Mouse (Mus musculus): ENCODE data around the gene Me3.

- TF ChIP-seq POLR2A (IDR thresholded peaks at IDR 0.05; ENCODE audit: borderline replicate concordance, control insufficient read depth, low read depth, low read length) (no peak), CTCF (IDR thresholded peaks at IDR 0.05; ENCODE audit: control insufficient read depth, insufficient read depth, low read length) (no peak)
Measured at GRCm38 (mm10) chr7:89773926-89774325, 141.7 kb downstream of the Me3 start.

Measured in bone marrow, adult 2 months (tissue).